Mouse (Mus musculus) spleen, postnatal 0 days (tissue): ENCODE results near the gene Mx1. TPM values are rescaled to one million over a fixed set of nuclear protein-coding genes. Genes with fewer than 3 reads are reported as not detected.

Experiments
- polyA plus RNA-seq: library from polyadenylated mRNA; unstranded; fragments of >200 nt; fragmentation: Nextera tagmentation; extraction: Ambion mirVana; gene quantifications from 2 replicates; pipeline ENCODE4 v1.2.1, GENCODE M21; 2015

Gene Mx1
- 0.42 and 0.85 TPM in 2 replicates for polyA plus RNA-seq

GRCm38 (mm10) chr16:97462481-97463181 is at the start of gene Mx1:
Gene Mx1 (minus strand): TSS chr16:97462907.

Other genes starting within 250 kb of the Mx1 start
- 9.3 and 10.7 TPM in 2 replicates for gene Bace2, start 106.2 kb downstream of the Mx1 start, polyA plus RNA-seq
- 0.30 TPM in 1 of 2 replicates, not detected in the other for gene Fam3b, start 51.9 kb upstream of the Mx1 start, polyA plus RNA-seq
- 0.04 TPM in 1 of 2 replicates, not detected in the other for gene Tmprss2, start 148.3 kb upstream of the Mx1 start, polyA plus RNA-seq